Mouse (Mus musculus) E14TG2a.4 (cell line): ENCODE data around the gene Smyd1.

Experiments
- CTCF ChIP-seq: conservative IDR thresholded peaks from 2 replicates; pipeline ENCODE4 v1.5.1; 2014; ENCODE audit warnings: low read length
- NANOG ChIP-seq: IDR thresholded peaks from 2 replicates; pipeline ENCODE4 v1.6.1; 2014; ENCODE audit warnings: borderline replicate concordance, low read length, mixed read lengths
- POU5F1 ChIP-seq: IDR thresholded peaks from 2 replicates; pipeline ENCODE4 v1.6.1; 2014; ENCODE audit warnings: low read length, borderline replicate concordance

GRCm38 (mm10) chr6:71184941-71185604, 137.0 kb downstream of the Smyd1 start:
- no peak for TF ChIP-seq CTCF
- no peak for TF ChIP-seq POU5F1
- TF ChIP-seq NANOG, result no peak
